Mouse (Mus musculus) olfactory bulb, adult 2 months (tissue): Measurements from ENCODE around the gene Myo10.

ENCODE experiments used
- CTCF ChIP-seq: fragments of 200-500 bp; IDR thresholded peaks from 2 replicates; pipeline ENCODE4 v1.5.1; 2012; ENCODE audit warnings: low read depth, mild to moderate bottlenecking, low read length, moderate library complexity; ENCODE audit not compliant: insufficient read depth
- POLR2A ChIP-seq: fragments of 200-500 bp; IDR thresholded peaks from 2 replicates; pipeline ENCODE4 v1.6.1; 2012; ENCODE audit warnings: mild to moderate bottlenecking, low read depth, low read length, moderate library complexity; ENCODE audit not compliant: insufficient read depth

GRCm38 (mm10) chr15:25779522-25780191 lies 157.3 kb downstream of the Myo10 start:
- TF ChIP-seq POLR2A (no peak), CTCF (0 out of 2 replicates have a peak, but pooled peaks have one; percentile 14)
